Mouse (Mus musculus): ENCODE data around the gene Ogdh. TPM values are rescaled to one million over a fixed set of nuclear protein-coding genes. Genes with fewer than 3 reads are reported as not detected.

Ogdh gene
- polyA plus RNA-seq, 1 experiment: 123 TPM

DNA sequence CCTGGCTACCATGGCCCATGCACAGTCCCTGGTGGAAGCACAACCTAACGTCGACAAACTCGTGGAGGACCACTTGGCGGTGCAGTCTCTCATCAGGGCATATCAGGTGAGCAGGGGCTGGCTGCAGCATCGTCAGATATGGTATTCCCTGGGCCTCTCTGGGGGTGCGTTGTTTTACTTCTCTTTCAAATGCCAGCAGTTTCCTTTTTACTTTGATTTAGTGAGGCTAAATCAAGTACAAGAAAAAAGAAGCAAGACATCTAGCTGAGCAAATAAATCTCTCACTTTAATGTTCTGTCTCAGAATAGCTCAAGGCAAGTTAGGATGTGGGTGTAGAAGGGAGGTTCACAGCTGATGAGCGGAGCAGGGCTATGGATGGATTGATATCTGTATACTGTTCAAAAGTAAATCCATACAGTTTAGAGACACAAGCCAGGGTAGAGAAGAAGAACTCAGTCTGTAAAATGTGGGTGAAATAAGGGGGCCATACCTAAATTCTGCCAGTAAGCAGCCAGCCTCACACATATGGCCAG, 22.5 kb downstream of the Ogdh start:
- Histone ChIP-seq H3K4me1 (ENCODE audit: control insufficient read depth, insufficient read depth, low read length) (peaks cover 3% of the 10 kb centered on the region), H3K27ac (ENCODE audit: insufficient read depth, low read depth, low read length) (no peak overlapping the region), H3K4me3 (ENCODE audit: insufficient read depth, low read depth, low read length) (no peak overlapping the region)
- TF ChIP-seq POLR2A (IDR thresholded peaks at IDR 0.05; ENCODE audit: insufficient read depth, low read depth, low read length) (no peak), CTCF (IDR thresholded peaks at IDR 0.05; ENCODE audit: insufficient read depth, low read depth, low read length) (no peak)
- 74% methylated on average over 7 of the region's 7 CpGs for WGBS

- Histone ChIP-seq H3K4me3 (ENCODE audit: insufficient read depth, low read depth, low read length) (no peak overlapping the region), H3K27ac (ENCODE audit: insufficient read depth, low read depth, low read length) (no peak overlapping the region), H3K4me1 (ENCODE audit: control insufficient read depth, insufficient read depth, low read length) (peaks cover 3% of the 10 kb centered on the region)
- 71% methylated on average over 11 of the region's 11 CpGs for WGBS
- no peak for TF ChIP-seq CTCF (IDR thresholded peaks at IDR 0.05; ENCODE audit: insufficient read depth, low read depth, low read length)
- no peak for TF ChIP-seq POLR2A (IDR thresholded peaks at IDR 0.05; ENCODE audit: insufficient read depth, low read depth, low read length)
Observed at GRCm38 (mm10) chr11:6316821-6317220, 25.4 kb downstream of the Ogdh start.

- 90% methylated on average over 5 of the region's 5 CpGs for WGBS
- Histone ChIP-seq H3K4me3 (ENCODE audit: insufficient read depth, low read depth, low read length) (no peak overlapping the region), H3K27ac (ENCODE audit: insufficient read depth, low read depth, low read length) (no peak overlapping the region), H3K4me1 (ENCODE audit: control insufficient read depth, insufficient read depth, low read length) (peaks cover 3% of the 10 kb centered on the region)
- TF ChIP-seq POLR2A (IDR thresholded peaks at IDR 0.05; ENCODE audit: insufficient read depth, low read depth, low read length) (no peak), CTCF (IDR thresholded peaks at IDR 0.05; ENCODE audit: insufficient read depth, low read depth, low read length) (no peak)
Observed at GRCm38 (mm10) chr11:6318559-6318958, 27.1 kb downstream of the Ogdh start.

DNA sequence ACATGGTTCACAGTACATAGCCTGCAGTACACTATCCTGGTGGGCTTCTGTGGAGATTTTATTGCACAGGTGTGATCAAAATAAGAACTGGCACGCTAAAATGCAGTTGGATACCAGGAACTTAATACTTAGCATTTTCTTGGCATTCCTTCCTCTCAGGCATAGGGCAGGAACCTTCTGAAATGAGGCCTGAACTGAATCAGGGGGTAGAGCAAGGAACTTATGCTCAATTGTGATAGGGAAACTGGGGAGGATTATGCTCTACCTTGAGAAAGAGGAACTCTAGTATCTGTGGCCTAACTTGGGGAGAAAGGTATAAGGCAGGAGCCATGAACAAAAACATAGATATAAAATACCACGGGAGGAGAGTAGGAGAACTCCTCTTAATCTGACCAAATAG, 27.9 kb downstream of the Ogdh start:
- no peak for TF ChIP-seq POLR2A (IDR thresholded peaks at IDR 0.05; ENCODE audit: insufficient read depth, low read depth, low read length)
- no peak for TF ChIP-seq CTCF (IDR thresholded peaks at IDR 0.05; ENCODE audit: insufficient read depth, low read depth, low read length)
- no peaks in the 10 kb centered on the region for H3K4me1 ChIP-seq (ENCODE audit: control insufficient read depth, insufficient read depth, low read length)
- no peak overlapping the region for H3K4me3 ChIP-seq (ENCODE audit: insufficient read depth, low read depth, low read length)
- no peak overlapping the region for H3K27ac ChIP-seq (ENCODE audit: insufficient read depth, low read depth, low read length)
- WGBS: 88% methylated on average over 2 of the region's 2 CpGs

DNA sequence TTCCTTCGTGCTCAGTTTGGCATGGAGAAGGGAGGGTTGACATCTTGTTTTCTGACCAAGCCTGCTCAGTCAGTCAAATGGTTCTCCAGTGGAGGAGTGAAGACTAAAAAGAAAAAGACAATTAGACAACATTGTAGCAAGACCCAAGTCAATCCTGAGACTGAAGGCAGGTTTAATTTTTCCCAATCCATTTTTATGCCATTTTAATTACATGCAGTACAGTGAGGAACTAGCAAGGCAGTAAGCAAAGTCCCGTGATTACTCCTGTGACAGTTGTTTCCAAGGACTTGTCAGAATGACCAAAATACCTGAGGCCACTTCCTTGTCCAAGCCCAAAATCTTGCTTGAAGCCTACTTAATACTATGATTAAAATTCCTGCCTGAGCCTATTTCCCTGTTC, 30.7 kb downstream of the Ogdh start:
- H3K4me1 ChIP-seq (ENCODE audit: control insufficient read depth, insufficient read depth, low read length): no peaks in the 10 kb centered on the region
- 94% methylated on average over 2 of the region's 2 CpGs for WGBS
- no peak for TF ChIP-seq CTCF (IDR thresholded peaks at IDR 0.05; ENCODE audit: insufficient read depth, low read depth, low read length)
- no peak for TF ChIP-seq POLR2A (IDR thresholded peaks at IDR 0.05; ENCODE audit: insufficient read depth, low read depth, low read length)
- no peak overlapping the region for H3K4me3 ChIP-seq (ENCODE audit: insufficient read depth, low read depth, low read length)
- H3K27ac ChIP-seq (ENCODE audit: insufficient read depth, low read depth, low read length): no peak overlapping the region

- no peak overlapping the region for H3K4me3 ChIP-seq (ENCODE audit: insufficient read depth, low read depth, low read length)
- H3K4me1 ChIP-seq (ENCODE audit: control insufficient read depth, insufficient read depth, low read length): no peaks in the 10 kb centered on the region
- TF ChIP-seq CTCF (IDR thresholded peaks at IDR 0.05; ENCODE audit: insufficient read depth, low read depth, low read length): no peak
- no peak for TF ChIP-seq POLR2A (IDR thresholded peaks at IDR 0.05; ENCODE audit: insufficient read depth, low read depth, low read length)
- H3K27ac ChIP-seq (ENCODE audit: insufficient read depth, low read depth, low read length): no peak overlapping the region
- 83% methylated on average over 5 of the region's 5 CpGs for WGBS
Observed at GRCm38 (mm10) chr11:6323348-6323747, 31.9 kb downstream of the Ogdh start.

DNA sequence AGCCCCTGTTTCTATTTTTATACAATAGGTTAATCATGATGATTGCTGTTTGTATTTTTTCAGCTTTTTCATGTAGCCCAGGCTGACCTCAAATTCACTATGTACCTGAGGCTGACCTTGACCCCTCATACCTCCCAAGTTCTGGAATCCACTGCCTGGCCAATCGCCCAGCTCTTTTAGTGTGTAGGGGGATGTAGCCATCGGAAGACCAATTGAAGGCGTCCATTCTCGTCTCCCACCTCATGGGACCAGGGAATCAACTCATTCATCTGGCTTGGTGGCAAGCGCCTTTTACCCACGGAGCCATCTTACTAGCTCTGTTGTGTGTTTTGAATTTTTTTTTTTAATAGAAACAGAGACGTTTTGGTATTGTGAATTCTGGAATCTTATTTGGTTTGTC, 39.8 kb downstream of the Ogdh start:
- Histone ChIP-seq H3K4me1 (ENCODE audit: control insufficient read depth, insufficient read depth, low read length) (no peaks in the 10 kb centered on the region), H3K27ac (ENCODE audit: insufficient read depth, low read depth, low read length) (no peak overlapping the region), H3K4me3 (ENCODE audit: insufficient read depth, low read depth, low read length) (no peak overlapping the region)
- 91% methylated on average over 7 of the region's 7 CpGs for WGBS
- TF ChIP-seq CTCF (IDR thresholded peaks at IDR 0.05; ENCODE audit: insufficient read depth, low read depth, low read length) (no peak), POLR2A (IDR thresholded peaks at IDR 0.05; ENCODE audit: insufficient read depth, low read depth, low read length) (no peak)

DNA sequence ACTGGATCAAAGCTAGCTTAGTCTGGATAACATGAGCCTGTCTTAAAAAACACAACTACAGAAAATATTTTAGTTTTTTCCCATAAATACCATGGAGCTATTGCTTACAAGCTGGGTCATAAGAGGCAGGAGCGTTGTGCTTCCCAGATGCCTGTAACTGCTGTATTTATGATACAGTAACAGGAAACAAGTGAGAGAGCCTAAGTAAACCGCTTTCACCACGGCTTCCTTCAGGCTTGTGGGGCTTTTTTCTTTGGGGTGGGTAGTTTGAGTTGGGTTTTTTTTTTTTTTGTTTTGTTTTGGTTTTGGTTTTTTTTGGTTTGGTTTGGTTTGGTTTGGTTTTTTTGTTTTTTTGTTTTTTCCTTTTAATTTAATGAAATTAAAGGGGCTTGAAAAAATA, 41.2 kb downstream of the Ogdh start:
- no peak overlapping the region for H3K4me3 ChIP-seq (ENCODE audit: insufficient read depth, low read depth, low read length)
- 91% methylated on average over 3 of the region's 3 CpGs for WGBS
- TF ChIP-seq POLR2A (IDR thresholded peaks at IDR 0.05; ENCODE audit: insufficient read depth, low read depth, low read length): no peak
- TF ChIP-seq CTCF (IDR thresholded peaks at IDR 0.05; ENCODE audit: insufficient read depth, low read depth, low read length): no peak
- no peaks in the 10 kb centered on the region for H3K4me1 ChIP-seq (ENCODE audit: control insufficient read depth, insufficient read depth, low read length)
- no peak overlapping the region for H3K27ac ChIP-seq (ENCODE audit: insufficient read depth, low read depth, low read length)

GRCm38 (mm10) chr11:6333403-6333802, 42.0 kb downstream of the Ogdh start:
- TF ChIP-seq POLR2A (IDR thresholded peaks at IDR 0.05; ENCODE audit: insufficient read depth, low read depth, low read length) (no peak), CTCF (IDR thresholded peaks at IDR 0.05; ENCODE audit: insufficient read depth, low read depth, low read length) (no peak)
- no peaks in the 10 kb centered on the region for H3K4me1 ChIP-seq (ENCODE audit: control insufficient read depth, insufficient read depth, low read length)
- no peak overlapping the region for H3K4me3 ChIP-seq (ENCODE audit: insufficient read depth, low read depth, low read length)
- 86% methylated on average over 7 of the region's 7 CpGs for WGBS
- H3K27ac ChIP-seq (ENCODE audit: insufficient read depth, low read depth, low read length): no peak overlapping the region

GRCm38 (mm10) chr11:6335321-6335720, 43.9 kb downstream of the Ogdh start:
- TF ChIP-seq CTCF (IDR thresholded peaks at IDR 0.05; ENCODE audit: insufficient read depth, low read depth, low read length): no peak
- WGBS: 92% methylated on average over 7 of the region's 7 CpGs
- H3K4me3 ChIP-seq (ENCODE audit: insufficient read depth, low read depth, low read length): no peak overlapping the region
- H3K27ac ChIP-seq (ENCODE audit: insufficient read depth, low read depth, low read length): no peak overlapping the region
- no peaks in the 10 kb centered on the region for H3K4me1 ChIP-seq (ENCODE audit: control insufficient read depth, insufficient read depth, low read length)
